Mouse (Mus musculus) megakaryocyte, embryonic 14.5 days (primary cell): ENCODE results near the gene Cdh22.

ENCODE experiments used
- FLI1 ChIP-seq: IDR thresholded peaks from 2 replicates; pipeline ENCODE4 v1.6.1; 2012; ENCODE audit warnings: low read length, inconsistent platforms, mixed read lengths
- GATA1 ChIP-seq: IDR thresholded peaks from 3 replicates; pipeline ENCODE4 v1.6.1; 2012; ENCODE audit warnings: mixed read lengths, low read length, inconsistent platforms, borderline replicate concordance

DNA sequence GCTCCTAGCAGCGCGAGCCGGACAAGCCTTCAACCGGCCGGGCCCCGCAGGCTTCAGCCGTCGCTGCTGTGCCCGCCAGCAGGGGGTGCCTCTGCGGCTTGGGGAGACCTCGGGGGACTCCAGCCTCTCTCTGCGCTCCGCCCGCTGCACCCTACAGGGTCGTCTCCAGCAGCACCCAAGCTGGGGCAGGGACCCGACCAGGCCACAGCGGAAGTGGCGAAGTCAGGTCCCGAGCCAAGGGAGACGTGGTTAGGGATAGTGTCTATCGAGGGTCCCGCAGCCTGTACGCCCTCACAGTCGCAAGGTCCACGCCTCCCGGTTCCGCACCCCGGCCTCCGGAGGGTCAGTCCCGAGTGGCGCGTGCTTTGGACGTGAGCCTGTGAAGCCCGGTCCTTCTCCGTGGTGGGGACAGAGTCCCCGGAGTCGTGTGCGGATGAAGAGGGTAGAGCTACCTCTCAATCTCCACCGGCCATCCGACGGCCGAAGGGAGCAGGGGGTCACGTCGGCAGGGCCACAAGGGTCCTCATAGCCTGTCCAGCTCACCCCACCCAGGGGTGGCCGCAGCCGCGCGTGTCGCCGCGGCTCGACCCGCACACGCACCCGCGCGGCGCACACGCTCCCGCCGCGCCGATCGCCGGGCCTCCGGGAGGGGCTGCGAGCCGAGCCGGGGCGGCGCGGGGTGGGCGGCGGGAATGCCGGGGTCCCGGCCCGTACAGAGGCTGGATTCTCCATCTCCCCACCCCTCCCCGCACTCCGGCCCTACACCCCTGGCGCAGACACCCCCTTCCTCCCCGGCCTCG, 962 bp downstream of the Cdh22 start:
- TF ChIP-seq GATA1 (no peak), FLI1 (no peak)
